Mouse (Mus musculus): ENCODE data around the gene Gm49416. TPM values are rescaled to one million over a fixed set of nuclear protein-coding genes. Genes with fewer than 3 reads are reported as not detected.

Gm49416 gene
- polyA plus RNA-seq (2014; fragmentation: Illumina TruSeq; extraction: RNeasy Lipid Tissue Mini Kit (QIAGEN cat#74804); ENCODE audit: low read depth, low replicate concordance), result not detected

GRCm38 (mm10) chr19:8888511-8889385, at the start of gene Gm49416, which contains the start of gene 1810009A15Rik:
Gene Gm49416 (plus strand): TSS chr19:8888926.
Gene 1810009A15Rik (plus strand): TSS chr19:8888853.

GRCm38 (mm10) chr19:8839103-8839907, 49.4 kb upstream of the Gm49416 start, which contains the start of gene Gng3:
Gene Gng3 (minus strand): TSS chr19:8839194.

GRCm38 (mm10) chr19:8850402-8850901, 38.3 kb upstream of the Gm49416 start, which contains the start of gene Lrrn4cl:
Gene Lrrn4cl (plus strand): TSS chr19:8850768.

GRCm38 (mm10) chr19:8871267-8872186, 17.2 kb upstream of the Gm49416 start, which contains the start of gene Ubxn1:
Gene Ubxn1 (plus strand): TSS chr19:8871496.

GRCm38 (mm10) chr19:8880311-8881033, 8.3 kb upstream of the Gm49416 start, which contains the start of gene Uqcc3:
Gene Uqcc3 (minus strand): TSS chr19:8880923.

GRCm38 (mm10) chr19:8883616-8884015, 5.1 kb upstream of the Gm49416 start, which contains the start of the genes Lbhd1 and Gm49403:
Gene Lbhd1 (plus strand): TSS chr19:8883732.
Gene Gm49403 (plus strand): TSS chr19:8883930.

GRCm38 (mm10) chr19:8892829-8893766, 4.4 kb downstream of the Gm49416 start, which contains the start of gene Ints5:
Gene Ints5 (plus strand): TSS chr19:8893005.

GRCm38 (mm10) chr19:8897865-8898495, 9.3 kb downstream of the Gm49416 start, which contains the start of gene Ganab:
Gene Ganab (plus strand): TSS chr19:8898071.

GRCm38 (mm10) chr19:8920073-8920736, 31.5 kb downstream of the Gm49416 start, which contains the start of gene B3gat3:
Gene B3gat3 (plus strand): TSS chr19:8920374.

GRCm38 (mm10) chr19:8929224-8930088, 40.7 kb downstream of the Gm49416 start, which contains the start of the genes Rom1 and Eml3:
Gene Rom1 (minus strand): TSS chr19:8929356.
Gene Eml3 (plus strand): TSS chr19:8929552.

GRCm38 (mm10) chr19:8941515-8942217, 52.9 kb downstream of the Gm49416 start, which contains the start of gene Mta2:
Gene Mta2 (plus strand): TSS chr19:8941875.

Other genes with a start within 250 kb of the Gm49416 start
- gene Chrm1, start 225.1 kb upstream of the Gm49416 start, polyA plus RNA-seq (2014; fragmentation: Illumina TruSeq; extraction: RNeasy Lipid Tissue Mini Kit (QIAGEN cat#74804); ENCODE audit: low read depth, low replicate concordance), result 0.06 TPM
- gene Slc3a2, start 165.6 kb upstream of the Gm49416 start, polyA plus RNA-seq (2014; fragmentation: Illumina TruSeq; extraction: RNeasy Lipid Tissue Mini Kit (QIAGEN cat#74804); ENCODE audit: low read depth, low replicate concordance), result 327 TPM
- 31.3 TPM for gene Wdr74, start 153.1 kb upstream of the Gm49416 start, polyA plus RNA-seq (2014; fragmentation: Illumina TruSeq; extraction: RNeasy Lipid Tissue Mini Kit (QIAGEN cat#74804); ENCODE audit: low read depth, low replicate concordance)
- 12.2 TPM for gene 1700092M07Rik, start 148.2 kb upstream of the Gm49416 start, polyA plus RNA-seq (2014; fragmentation: Illumina TruSeq; extraction: RNeasy Lipid Tissue Mini Kit (QIAGEN cat#74804); ENCODE audit: low read depth, low replicate concordance)
- gene Stx5a, start 147.5 kb upstream of the Gm49416 start, polyA plus RNA-seq (2014; fragmentation: Illumina TruSeq; extraction: RNeasy Lipid Tissue Mini Kit (QIAGEN cat#74804); ENCODE audit: low read depth, low replicate concordance), result 114 TPM
- gene Nxf1, start 131.9 kb upstream of the Gm49416 start, polyA plus RNA-seq (2014; fragmentation: Illumina TruSeq; extraction: RNeasy Lipid Tissue Mini Kit (QIAGEN cat#74804); ENCODE audit: low read depth, low replicate concordance), result 150 TPM
- 77.8 TPM for gene Tmem223, start 117.9 kb upstream of the Gm49416 start, polyA plus RNA-seq (2014; fragmentation: Illumina TruSeq; extraction: RNeasy Lipid Tissue Mini Kit (QIAGEN cat#74804); ENCODE audit: low read depth, low replicate concordance)
- 54.7 TPM for gene Tmem179b, start 114.5 kb upstream of the Gm49416 start, polyA plus RNA-seq (2014; fragmentation: Illumina TruSeq; extraction: RNeasy Lipid Tissue Mini Kit (QIAGEN cat#74804); ENCODE audit: low read depth, low replicate concordance)
- gene Taf6l, start 102.5 kb upstream of the Gm49416 start, polyA plus RNA-seq (2014; fragmentation: Illumina TruSeq; extraction: RNeasy Lipid Tissue Mini Kit (QIAGEN cat#74804); ENCODE audit: low read depth, low replicate concordance), result 12.1 TPM
- gene Polr2g, start 90.3 kb upstream of the Gm49416 start, polyA plus RNA-seq (2014; fragmentation: Illumina TruSeq; extraction: RNeasy Lipid Tissue Mini Kit (QIAGEN cat#74804); ENCODE audit: low read depth, low replicate concordance), result 104 TPM
- 3.0 TPM for gene Zbtb3, start 86.4 kb upstream of the Gm49416 start, polyA plus RNA-seq (2014; fragmentation: Illumina TruSeq; extraction: RNeasy Lipid Tissue Mini Kit (QIAGEN cat#74804); ENCODE audit: low read depth, low replicate concordance)
- gene Ttc9c, start 69.6 kb upstream of the Gm49416 start, polyA plus RNA-seq (2014; fragmentation: Illumina TruSeq; extraction: RNeasy Lipid Tissue Mini Kit (QIAGEN cat#74804); ENCODE audit: low read depth, low replicate concordance), result 29.3 TPM
- gene Hnrnpul2, start 68.9 kb upstream of the Gm49416 start, polyA plus RNA-seq (2014; fragmentation: Illumina TruSeq; extraction: RNeasy Lipid Tissue Mini Kit (QIAGEN cat#74804); ENCODE audit: low read depth, low replicate concordance), result 84.2 TPM
- not detected for gene AC129217.1, start 59.2 kb upstream of the Gm49416 start, polyA plus RNA-seq (2014; fragmentation: Illumina TruSeq; extraction: RNeasy Lipid Tissue Mini Kit (QIAGEN cat#74804); ENCODE audit: low read depth, low replicate concordance)
- gene Bscl2, start 51.5 kb upstream of the Gm49416 start, polyA plus RNA-seq (2014; fragmentation: Illumina TruSeq; extraction: RNeasy Lipid Tissue Mini Kit (QIAGEN cat#74804); ENCODE audit: low read depth, low replicate concordance), result 161 TPM
- 0.31 TPM for gene Gng3, start 49.7 kb upstream of the Gm49416 start, polyA plus RNA-seq (2014; fragmentation: Illumina TruSeq; extraction: RNeasy Lipid Tissue Mini Kit (QIAGEN cat#74804); ENCODE audit: low read depth, low replicate concordance)
- gene Lrrn4cl, start 38.2 kb upstream of the Gm49416 start, polyA plus RNA-seq (2014; fragmentation: Illumina TruSeq; extraction: RNeasy Lipid Tissue Mini Kit (QIAGEN cat#74804); ENCODE audit: low read depth, low replicate concordance), result 12.1 TPM
- gene Ubxn1, start 17.4 kb upstream of the Gm49416 start, polyA plus RNA-seq (2014; fragmentation: Illumina TruSeq; extraction: RNeasy Lipid Tissue Mini Kit (QIAGEN cat#74804); ENCODE audit: low read depth, low replicate concordance), result 150 TPM
- gene Uqcc3, start 8.0 kb upstream of the Gm49416 start, polyA plus RNA-seq (2014; fragmentation: Illumina TruSeq; extraction: RNeasy Lipid Tissue Mini Kit (QIAGEN cat#74804); ENCODE audit: low read depth, low replicate concordance), result 57.7 TPM
- gene Lbhd1, start 5.2 kb upstream of the Gm49416 start, polyA plus RNA-seq (2014; fragmentation: Illumina TruSeq; extraction: RNeasy Lipid Tissue Mini Kit (QIAGEN cat#74804); ENCODE audit: low read depth, low replicate concordance), result 2.4 TPM
- not detected for gene Gm49403, start 5.0 kb upstream of the Gm49416 start, polyA plus RNA-seq (2014; fragmentation: Illumina TruSeq; extraction: RNeasy Lipid Tissue Mini Kit (QIAGEN cat#74804); ENCODE audit: low read depth, low replicate concordance)
- 60.0 TPM for gene 1810009A15Rik, start 73 bp upstream of the Gm49416 start, polyA plus RNA-seq (2014; fragmentation: Illumina TruSeq; extraction: RNeasy Lipid Tissue Mini Kit (QIAGEN cat#74804); ENCODE audit: low read depth, low replicate concordance)
- gene Ints5, start 4.1 kb downstream of the Gm49416 start, polyA plus RNA-seq (2014; fragmentation: Illumina TruSeq; extraction: RNeasy Lipid Tissue Mini Kit (QIAGEN cat#74804); ENCODE audit: low read depth, low replicate concordance), result 12.0 TPM
- gene Ganab, start 9.1 kb downstream of the Gm49416 start, polyA plus RNA-seq (2014; fragmentation: Illumina TruSeq; extraction: RNeasy Lipid Tissue Mini Kit (QIAGEN cat#74804); ENCODE audit: low read depth, low replicate concordance), result 130 TPM
- 54.1 TPM for gene B3gat3, start 31.4 kb downstream of the Gm49416 start, polyA plus RNA-seq (2014; fragmentation: Illumina TruSeq; extraction: RNeasy Lipid Tissue Mini Kit (QIAGEN cat#74804); ENCODE audit: low read depth, low replicate concordance)
- gene Rom1, start 40.4 kb downstream of the Gm49416 start, polyA plus RNA-seq (2014; fragmentation: Illumina TruSeq; extraction: RNeasy Lipid Tissue Mini Kit (QIAGEN cat#74804); ENCODE audit: low read depth, low replicate concordance), result 6.2 TPM
- gene Eml3, start 40.6 kb downstream of the Gm49416 start, polyA plus RNA-seq (2014; fragmentation: Illumina TruSeq; extraction: RNeasy Lipid Tissue Mini Kit (QIAGEN cat#74804); ENCODE audit: low read depth, low replicate concordance), result 35.3 TPM
- 71.9 TPM for gene Mta2, start 52.9 kb downstream of the Gm49416 start, polyA plus RNA-seq (2014; fragmentation: Illumina TruSeq; extraction: RNeasy Lipid Tissue Mini Kit (QIAGEN cat#74804); ENCODE audit: low read depth, low replicate concordance)
- 17.4 TPM for gene Tut1, start 64.9 kb downstream of the Gm49416 start, polyA plus RNA-seq (2014; fragmentation: Illumina TruSeq; extraction: RNeasy Lipid Tissue Mini Kit (QIAGEN cat#74804); ENCODE audit: low read depth, low replicate concordance)
- gene Eef1g, start 78.1 kb downstream of the Gm49416 start, polyA plus RNA-seq (2014; fragmentation: Illumina TruSeq; extraction: RNeasy Lipid Tissue Mini Kit (QIAGEN cat#74804); ENCODE audit: low read depth, low replicate concordance), result 409 TPM
- gene Ahnak, start 100.4 kb downstream of the Gm49416 start, polyA plus RNA-seq (2014; fragmentation: Illumina TruSeq; extraction: RNeasy Lipid Tissue Mini Kit (QIAGEN cat#74804); ENCODE audit: low read depth, low replicate concordance), result 114 TPM
- gene Scgb1a1, start 199.0 kb downstream of the Gm49416 start, polyA plus RNA-seq (2014; fragmentation: Illumina TruSeq; extraction: RNeasy Lipid Tissue Mini Kit (QIAGEN cat#74804); ENCODE audit: low read depth, low replicate concordance), result not detected
- 20.1 TPM for gene Asrgl1, start 246.7 kb downstream of the Gm49416 start, polyA plus RNA-seq (2014; fragmentation: Illumina TruSeq; extraction: RNeasy Lipid Tissue Mini Kit (QIAGEN cat#74804); ENCODE audit: low read depth, low replicate concordance)